Mouse (Mus musculus) left cerebral cortex, adult 8-10 months (tissue): ENCODE data around the gene Uba52. TPM values are rescaled to one million over a fixed set of nuclear protein-coding genes. Genes with fewer than 3 reads are reported as not detected.
"Not testable (repeated sequence)": the region's sequence is repeated elsewhere in the genome, so short reads cannot be mapped to it uniquely, and the experiment has no call there.

Experiments used
- DNase-seq, 2 experiments: peaks; one replicate each; pipeline ENCODE4 v3.0.0; 2022; ENCODE audit warnings: low spot score in 2 of 2
- total RNA-seq, 4 experiments: library from RNA; stranded (reverse); gene quantifications; 2 replicates each; pipeline ENCODE4 v1.2.4; 2022

Uba52 gene
- total RNA-seq, 4 experiments from 2014 or later, result 847 to 1,003 (median 930) TPM

DNA sequence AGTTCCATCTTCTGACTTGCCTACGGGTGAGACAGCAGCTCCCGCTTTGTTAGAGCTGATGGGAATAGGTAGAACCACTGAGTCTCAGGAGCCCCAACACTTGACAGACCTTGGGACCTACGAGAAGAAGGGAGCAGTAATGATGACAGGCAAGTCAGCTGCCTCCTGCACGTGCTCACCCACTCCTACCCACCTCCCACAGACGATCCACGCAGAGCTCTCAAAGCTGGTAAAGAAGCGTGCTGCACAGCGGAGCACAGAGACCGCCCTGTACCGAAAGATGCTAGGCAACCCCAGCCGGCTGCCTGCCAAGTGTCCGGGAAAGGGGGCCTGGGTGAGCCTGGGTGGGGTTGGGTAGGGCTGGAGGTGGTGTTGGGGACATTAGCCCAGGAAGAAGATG is 23.7 kb upstream of the Uba52 start:
- DNase-seq, result peak in 1 of 2 experiments; percentile 56

GRCm38 (mm10) chr8:70530314-70530713 is 19.7 kb upstream of the Uba52 start:
- no peak for DNase-seq

DNA sequence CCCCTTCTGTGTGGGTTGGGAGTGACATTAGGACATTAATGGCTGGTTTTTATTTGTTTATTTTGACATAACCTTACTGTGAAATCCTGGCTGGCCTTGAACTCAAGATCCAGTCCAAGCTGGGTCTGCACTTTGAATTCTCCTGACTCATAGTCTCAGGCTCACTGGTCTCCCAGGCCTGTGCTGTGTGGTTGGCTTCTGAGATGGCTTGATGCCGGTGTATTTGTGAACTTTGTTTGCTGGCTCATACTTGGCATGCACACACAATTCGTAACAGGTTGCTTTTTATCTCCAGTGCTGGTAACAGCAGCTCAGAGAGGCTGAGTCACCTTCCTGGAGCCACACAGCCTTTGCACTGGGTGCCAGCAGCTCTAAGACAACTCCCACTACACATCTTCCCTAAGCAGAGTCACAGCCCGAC is 19.1 kb upstream of the Uba52 start:
- DNase-seq, result no peak

DNA sequence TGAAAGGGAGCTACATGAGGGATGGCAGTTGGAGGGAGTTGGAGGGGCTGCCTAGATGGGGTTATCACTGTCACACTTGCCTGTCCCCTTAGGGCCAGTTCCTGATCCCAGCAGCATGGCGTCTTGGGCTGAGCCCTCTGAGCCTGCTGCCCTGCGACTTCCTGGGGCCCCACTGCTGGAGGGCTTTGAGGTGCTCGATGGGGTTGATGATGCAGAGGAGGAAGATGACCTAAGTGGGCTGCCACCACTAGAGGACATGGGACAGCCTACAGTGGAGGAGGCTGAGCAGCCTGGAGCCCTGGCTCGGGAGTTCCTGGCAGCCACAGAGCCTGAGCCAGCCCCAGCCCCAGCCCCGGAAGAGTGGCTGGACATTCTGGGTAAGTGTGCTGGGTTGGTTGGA is 18.7 kb upstream of the Uba52 start:
- no peak for DNase-seq

DNA sequence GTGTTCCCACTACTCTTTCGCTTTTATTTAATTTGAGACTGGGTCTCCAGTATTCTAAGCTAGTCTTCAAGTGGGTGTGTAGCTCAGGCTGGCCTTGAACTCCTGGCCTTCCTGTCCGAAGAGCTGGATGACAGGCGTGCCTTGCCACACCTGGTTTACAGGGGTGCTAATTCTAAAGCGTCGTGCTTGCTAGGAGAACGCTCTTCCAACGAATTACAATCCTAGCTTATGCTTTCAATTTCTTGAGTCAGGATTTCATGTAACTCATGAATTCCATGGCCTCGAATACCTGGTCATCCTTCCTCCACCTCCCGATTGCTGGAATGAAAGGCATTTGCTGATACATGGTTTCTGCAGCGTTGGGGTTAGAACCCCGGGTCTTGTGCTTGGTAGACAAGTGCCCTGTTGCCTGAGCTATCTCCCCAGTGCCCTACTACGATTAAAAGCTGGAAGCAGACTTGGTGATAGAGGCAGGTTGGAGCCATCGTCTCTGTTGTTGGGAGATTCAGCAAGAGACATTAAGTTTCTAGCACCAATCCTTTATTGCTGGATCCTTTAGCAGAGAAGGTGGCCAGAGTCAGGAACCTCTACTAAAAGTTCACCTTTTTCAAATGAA is 17.7 kb upstream of the Uba52 start:
- DNase-seq, result no peak

DNA sequence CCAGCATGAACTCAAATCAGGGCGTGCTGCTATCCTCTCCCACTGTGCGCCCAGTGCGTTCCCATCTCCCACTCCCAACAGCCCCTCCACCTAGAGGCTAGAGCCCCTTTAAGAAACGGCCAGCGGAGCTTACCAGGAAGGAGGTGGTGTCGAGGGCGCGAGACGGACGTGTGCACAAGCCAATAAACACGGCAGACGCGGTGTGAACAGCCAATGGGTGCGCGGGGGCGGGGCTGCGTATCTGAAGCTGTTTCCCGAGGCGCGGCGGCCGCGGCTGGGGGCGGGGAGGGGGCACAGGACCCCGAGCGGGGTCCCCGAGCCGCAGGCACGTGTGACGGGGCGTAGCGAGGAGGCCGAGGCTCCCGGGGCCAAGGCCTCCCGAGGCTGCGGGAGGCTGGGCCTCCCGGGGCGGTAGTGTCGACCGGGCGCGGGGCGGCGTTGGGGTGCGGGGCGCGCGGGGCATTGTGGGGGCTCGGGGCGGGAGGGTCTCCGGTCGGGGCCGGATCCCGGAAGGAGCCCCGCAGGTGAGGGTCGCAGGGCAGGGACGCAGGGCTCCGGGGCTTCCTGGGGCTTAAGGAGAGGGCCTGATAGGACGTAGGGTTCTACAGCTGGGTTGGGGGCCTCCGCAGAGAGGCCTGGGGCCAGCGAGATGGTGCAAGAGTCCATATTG is 17.0 kb upstream of the Uba52 start, which contains the start of the genes Fkbp8 and Kxd1:
TSS of gene Fkbp8 (plus strand) at position 213 of the 670 bp plus-strand sequence.
TSS of gene Kxd1 (minus strand) at position 445 of the 670 bp plus-strand sequence.
- peak; percentile 97 to 99 for DNase-seq

GRCm38 (mm10) chr8:70527111-70527511 is 16.5 kb upstream of the Uba52 start:
- no peak for DNase-seq

DNA sequence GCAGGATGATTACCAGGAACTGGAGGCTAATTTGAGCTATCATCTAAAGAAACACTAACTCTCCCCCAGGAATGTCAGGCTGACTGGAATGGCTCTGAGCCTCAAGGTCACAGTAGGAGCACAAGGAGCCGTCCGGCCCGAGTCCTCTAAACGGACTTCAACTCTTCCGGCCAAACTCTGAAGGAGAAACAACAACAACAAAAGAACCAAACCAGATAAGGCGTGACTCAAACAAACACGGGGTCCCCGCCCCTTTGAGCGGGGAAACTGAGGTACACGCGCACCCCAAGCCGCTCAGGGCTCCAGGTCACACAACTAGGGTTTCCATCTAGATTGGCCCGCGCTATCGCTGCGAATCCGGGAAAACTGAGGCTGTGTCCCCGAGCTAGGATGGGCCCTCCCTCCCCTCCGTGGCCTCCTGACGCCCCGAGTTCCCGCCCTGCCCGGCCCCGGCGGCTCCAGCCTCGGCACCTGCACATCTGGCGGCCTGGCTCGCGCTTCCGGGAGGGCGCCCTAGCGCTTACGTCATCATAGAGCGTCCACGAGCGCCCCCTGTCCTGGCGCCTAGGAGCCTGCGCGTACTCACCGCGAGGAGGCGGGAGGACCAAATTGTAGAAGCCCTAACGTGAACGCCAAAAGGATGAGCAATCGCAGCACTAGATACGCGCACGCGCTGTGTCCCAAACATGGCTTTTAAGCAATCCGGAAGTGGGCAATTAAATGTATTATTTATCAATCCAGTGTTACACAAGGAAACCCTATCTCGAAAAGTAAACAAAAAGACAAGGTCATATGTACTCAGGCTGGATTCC is 12.2 kb upstream of the Uba52 start:
- DNase-seq, result peak; percentile 90 to 96

GRCm38 (mm10) chr8:70519606-70520005 is 9.0 kb upstream of the Uba52 start:
- no peak for DNase-seq

GRCm38 (mm10) chr8:70519043-70519442 is 8.4 kb upstream of the Uba52 start:
- no peak for DNase-seq

DNA sequence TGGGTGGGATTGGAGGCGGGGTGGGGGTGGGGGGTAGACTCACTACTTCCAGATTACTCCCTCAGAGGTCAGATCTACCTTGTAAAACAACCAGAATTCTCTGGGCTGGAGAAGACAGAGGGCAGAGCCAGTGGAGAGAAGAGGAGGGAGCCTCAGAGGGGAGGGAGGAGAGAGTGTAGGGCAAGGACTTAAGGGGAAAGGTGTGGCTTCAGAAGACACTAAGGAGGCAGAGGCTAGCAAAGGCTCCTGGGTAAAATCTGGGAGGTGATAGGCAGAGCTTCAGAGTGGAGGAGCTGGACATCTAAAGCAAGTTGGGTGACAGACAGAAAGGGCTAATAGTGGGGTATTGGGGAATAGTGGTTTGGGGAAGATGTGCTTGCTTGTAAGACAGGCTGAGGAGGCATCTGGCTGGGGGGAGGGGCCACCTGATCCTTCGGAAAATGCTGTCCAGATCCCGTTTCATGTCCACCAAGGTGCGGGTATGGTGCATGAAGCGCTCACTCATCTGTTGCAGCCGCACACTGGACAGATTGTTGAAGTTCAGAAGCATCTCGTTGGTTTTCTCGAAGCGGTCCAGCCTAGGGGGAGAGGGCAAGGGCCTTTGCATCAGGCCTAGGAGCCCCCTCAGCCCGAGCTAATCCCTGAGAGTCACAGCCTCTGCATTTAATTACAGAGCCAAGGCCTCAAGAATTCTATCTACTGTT is 7.5 kb upstream of the Uba52 start:
- DNase-seq, result no peak

DNA sequence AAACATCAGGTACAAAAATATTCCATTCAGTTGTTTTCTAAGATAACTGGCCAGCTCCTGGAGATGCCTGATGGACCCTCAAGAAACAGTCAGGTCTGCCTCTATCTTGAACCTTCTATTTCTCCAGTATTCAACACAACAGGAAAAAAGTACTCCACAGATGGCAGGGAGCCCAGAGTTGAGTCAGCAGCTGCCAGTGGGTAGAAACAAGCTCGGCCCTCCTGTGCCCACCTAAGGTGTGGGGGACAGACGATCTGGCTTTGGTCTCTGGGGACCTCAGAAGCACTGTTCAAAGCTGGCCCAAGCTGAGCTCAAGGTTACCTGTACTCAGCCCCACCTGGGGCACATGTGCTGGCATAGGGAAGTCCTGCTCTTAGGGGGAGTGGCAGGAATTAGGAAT is 2.8 kb upstream of the Uba52 start:
- DNase-seq, result no peak

DNA sequence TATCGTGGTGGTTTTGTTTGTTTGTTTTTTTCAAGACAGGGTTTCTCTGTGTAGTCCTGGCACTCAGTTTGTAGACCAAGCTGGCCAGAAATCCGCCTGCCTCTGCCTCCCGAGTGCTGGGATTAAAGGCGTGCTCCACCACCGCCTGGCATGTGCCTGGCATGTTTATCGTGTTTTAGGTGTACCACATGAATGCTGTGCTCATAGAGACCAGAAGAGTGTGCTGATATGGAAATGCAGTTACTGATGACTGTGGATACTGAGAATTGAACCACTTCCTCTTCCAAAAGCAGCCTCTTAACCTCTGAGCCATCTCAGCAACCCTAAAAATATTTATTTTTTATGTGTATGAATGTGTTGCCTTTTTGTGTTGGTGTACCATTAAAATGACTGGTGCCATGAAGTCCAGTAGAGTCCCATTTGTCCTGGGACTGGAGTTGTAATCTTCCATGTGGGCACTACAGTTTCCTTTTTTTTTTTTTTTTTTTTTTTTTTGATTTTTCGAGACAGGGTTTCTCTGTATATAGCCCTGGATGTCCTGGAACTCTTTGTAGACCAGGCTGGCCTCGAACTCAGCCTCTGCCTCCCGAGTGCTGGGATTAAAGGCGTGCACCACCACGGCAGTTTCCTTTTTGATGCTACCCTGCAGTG is 1.8 kb upstream of the Uba52 start:
- DNase-seq, result no peak

GRCm38 (mm10) chr8:70511770-70512169 is 1.2 kb upstream of the Uba52 start:
- no peak for DNase-seq

DNA sequence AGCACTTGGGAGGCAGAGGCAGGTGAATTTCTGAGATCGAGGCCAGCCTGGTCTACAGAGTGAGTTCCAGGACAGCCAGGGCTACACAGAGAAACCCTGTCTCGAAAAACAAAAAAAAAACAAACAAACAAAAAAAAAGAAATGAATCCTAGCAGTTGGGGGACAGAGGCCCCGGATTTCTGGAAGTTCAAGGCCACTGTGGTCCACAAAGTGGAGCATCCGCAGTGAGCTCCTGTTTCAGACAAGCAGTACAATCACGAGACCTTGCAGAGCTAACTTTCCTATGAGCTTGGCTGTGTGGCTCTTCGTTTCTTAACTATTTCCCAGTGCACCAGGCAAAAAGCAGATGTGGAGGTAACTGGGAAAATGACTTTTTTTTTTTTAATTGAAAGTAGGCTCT is 573 bp upstream of the Uba52 start:
- DNase-seq, result not testable (repeated sequence)

GRCm38 (mm10) chr8:70509281-70509952 is 1.2 kb downstream of the Uba52 start:
- no peak for DNase-seq

DNA sequence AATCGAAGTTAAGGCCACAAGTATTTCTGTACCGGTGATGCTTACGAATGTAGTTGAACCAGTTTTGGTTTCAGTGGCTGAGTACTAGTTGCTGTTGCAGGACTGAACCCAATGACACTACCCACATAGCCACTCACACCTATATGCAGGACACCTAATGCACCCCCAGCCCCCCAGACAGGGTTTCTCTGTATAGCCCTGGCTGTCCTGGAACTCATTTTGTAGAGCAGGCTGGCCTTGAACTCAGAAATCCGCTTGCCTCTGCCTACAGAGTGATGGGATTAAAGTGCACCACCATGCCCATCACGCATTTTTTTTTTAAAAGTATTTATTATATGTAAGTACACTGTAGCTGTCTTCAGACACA is 3.6 kb downstream of the Uba52 start:
- no peak for DNase-seq

GRCm38 (mm10) chr8:70506328-70507026 is 4.1 kb downstream of the Uba52 start, which contains the start of gene Rex1bd:
Rex1bd (minus strand) TSS chr8:70506752.
- peak; percentile 87 to 91 for DNase-seq

DNA sequence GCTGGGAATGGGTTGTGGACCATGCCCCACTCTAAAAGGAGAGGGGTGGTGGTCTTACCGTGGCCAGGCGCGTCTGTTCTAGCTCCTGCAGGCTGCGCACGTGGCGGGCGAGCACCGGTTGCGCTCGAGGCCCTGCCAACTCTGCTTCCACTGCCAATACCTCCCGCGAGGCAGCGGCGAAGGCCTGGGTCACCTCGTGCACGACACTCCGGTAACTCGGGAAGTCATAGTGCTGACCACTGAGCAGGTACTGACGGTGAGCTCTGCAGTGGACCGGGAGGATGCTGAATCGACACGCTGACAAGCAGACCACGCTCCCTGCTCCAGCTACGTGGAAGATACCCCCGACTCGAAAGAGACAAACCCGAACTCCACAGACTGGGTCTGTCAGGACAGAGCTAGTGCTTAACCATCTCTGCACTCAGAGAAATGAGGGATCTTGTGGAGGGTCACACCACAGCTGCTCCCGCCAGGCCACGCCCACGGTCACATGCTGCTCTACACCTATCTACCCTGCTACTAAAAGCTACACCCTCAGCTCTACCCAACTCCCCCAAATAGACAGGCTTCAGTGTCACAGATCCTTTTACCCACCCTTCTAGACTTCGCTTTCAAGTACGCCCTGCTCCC is 4.8 kb downstream of the Uba52 start:
- peak in 1 of 2 experiments; percentile 56 for DNase-seq
